Mouse (Mus musculus) right cerebral cortex, postnatal 36 days (tissue): ENCODE data around the gene Clcn1.

ENCODE experiments used
- DNase-seq, 2 experiments: peaks; one replicate each; pipeline ENCODE4 v3.0.0; 2022; ENCODE audit warnings: low spot score in 2 of 2, mixed read lengths in 1 of 2

Clcn1 gene

GRCm38 (mm10) chr6:42364607-42365006 is 78.1 kb downstream of the Clcn1 start:
- no peak for DNase-seq

GRCm38 (mm10) chr6:42365215-42365614 is 78.7 kb downstream of the Clcn1 start:
- no peak for DNase-seq
